Mouse (Mus musculus) layer of hippocampus, adult 8-10 months (tissue): Measurements from ENCODE around the gene Dixdc1. TPM values are rescaled to one million over a fixed set of nuclear protein-coding genes. Genes with fewer than 3 reads are reported as not detected.
A peak's percentile ranks its signal among the peaks of the same experiment; 100 is the strongest.
"Not testable (repeated sequence)": the region's sequence is repeated elsewhere in the genome, so short reads cannot be mapped to it uniquely, and the experiment has no call there.

ENCODE experiments used
- DNase-seq, 2 experiments: peaks; one replicate each; pipeline ENCODE4 v3.0.0; 2022; ENCODE audit warnings: low spot score in 2 of 2
- total RNA-seq, 4 experiments: library from RNA; stranded (reverse); gene quantifications; 2 replicates each; pipeline ENCODE4 v1.2.4; 2022

Gene Dixdc1
- total RNA-seq, 4 experiments from 2014 or later, result 67.3 to 107 (median 93.0) TPM

- DNase-seq, result peak in 1 of 2 experiments; percentile 18
Measured at GRCm38 (mm10) chr9:50658941-50659388, 80.4 kb downstream of the Dixdc1 start.

DNA sequence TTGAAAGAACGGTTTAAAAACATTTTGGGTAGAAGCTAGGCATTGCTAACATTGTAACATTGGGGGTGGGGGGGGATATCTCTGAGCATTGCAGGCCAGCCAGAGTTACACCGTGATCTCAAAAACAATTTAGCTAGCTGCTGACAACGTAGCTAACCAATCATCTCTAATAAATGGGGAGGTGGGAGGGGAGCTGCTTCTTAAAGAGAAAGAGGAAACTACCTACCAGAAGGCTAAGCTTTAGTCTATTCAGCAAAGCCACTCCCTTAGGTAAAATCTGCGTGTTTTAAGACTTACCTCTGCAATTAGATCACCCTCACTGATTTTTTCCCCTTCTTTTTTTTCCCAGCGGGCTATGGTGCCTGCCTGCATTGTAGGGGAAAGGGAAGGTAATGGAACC is 80.9 kb downstream of the Dixdc1 start:
- no peak for DNase-seq

DNA sequence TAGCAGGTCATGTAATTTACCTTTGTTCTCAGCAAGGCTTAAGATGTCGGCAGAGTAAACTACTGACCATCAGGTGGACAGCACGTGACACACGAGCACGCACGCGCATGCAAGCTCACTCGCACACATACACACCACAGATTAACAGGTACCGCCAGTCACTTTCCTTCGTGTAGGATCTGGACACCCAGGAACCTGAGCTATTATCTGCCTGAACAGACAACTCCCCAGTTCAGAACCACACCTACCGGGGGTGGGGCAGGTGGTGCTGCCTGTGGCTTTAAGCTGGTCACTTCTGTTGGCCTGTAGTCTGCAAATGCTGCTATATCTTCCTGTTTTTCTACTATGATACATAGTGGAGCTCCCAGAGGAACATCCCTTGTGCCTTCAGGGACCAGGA is 88.8 kb downstream of the Dixdc1 start:
- no peak for DNase-seq

DNA sequence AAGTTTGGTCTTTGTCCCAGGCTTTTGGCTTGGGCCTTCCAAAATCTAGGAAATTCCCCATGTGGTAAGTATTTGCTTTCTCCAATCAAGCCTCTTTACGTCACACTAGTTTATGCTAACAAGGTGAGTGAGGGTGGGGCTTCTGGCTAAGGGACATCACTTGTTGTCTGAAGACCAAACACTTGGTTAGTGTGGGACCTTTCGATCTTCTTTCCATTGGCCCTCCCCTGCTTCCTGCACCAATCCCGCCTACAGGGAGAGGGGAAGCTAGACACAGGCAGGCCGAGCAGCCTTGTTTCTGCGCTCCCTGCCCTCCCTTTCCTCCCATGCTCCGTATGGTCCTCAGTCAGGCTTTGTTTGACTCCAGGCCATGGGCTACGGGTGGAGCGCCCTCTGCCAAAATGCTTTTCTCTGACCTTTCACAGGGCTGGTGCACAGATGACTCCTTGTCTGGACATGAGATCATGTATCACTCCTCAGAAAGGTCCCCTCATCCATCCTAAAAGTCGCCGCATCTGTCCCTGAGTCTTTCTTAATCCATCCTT is 92.4 kb downstream of the Dixdc1 start:
- no peak for DNase-seq

DNA sequence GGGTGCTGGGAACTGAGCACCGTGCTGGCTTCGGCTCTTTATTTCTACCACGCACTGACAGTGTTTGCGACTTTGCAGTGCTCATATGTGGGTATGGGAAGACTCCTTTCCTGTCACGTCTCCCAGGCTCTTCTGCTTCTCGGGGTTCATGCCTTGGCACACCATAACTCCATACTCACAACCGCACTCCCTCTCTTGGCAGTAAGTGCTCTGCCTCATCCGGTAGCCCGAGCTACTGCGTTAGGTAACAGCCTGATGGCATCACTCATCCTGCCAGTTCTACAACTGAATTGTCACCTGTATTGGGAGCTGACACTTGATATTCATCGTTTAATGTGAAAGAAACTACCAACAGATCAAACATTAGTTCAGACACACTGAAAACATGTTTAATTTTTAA is 105.0 kb downstream of the Dixdc1 start:
- DNase-seq, result no peak

DNA sequence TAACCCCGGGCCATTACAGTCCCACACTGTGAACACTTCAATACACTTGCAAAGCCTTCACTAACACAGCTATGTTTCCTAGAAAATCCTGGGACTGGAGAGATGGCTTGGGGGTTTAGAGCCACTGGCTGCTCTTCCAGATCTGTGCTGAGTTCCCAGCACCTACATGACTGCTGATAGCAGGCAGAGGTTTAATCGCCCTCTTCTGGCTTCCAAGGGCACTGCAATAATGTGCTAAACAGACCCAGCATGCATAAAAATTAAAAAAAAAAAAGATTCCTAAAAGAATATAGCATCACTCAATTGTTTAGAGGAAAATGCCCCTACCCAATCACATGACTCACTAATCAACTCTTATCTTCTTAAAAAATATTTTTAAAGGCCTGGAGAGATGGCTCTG is 106.3 kb downstream of the Dixdc1 start:
- DNase-seq, result no peak

DNA sequence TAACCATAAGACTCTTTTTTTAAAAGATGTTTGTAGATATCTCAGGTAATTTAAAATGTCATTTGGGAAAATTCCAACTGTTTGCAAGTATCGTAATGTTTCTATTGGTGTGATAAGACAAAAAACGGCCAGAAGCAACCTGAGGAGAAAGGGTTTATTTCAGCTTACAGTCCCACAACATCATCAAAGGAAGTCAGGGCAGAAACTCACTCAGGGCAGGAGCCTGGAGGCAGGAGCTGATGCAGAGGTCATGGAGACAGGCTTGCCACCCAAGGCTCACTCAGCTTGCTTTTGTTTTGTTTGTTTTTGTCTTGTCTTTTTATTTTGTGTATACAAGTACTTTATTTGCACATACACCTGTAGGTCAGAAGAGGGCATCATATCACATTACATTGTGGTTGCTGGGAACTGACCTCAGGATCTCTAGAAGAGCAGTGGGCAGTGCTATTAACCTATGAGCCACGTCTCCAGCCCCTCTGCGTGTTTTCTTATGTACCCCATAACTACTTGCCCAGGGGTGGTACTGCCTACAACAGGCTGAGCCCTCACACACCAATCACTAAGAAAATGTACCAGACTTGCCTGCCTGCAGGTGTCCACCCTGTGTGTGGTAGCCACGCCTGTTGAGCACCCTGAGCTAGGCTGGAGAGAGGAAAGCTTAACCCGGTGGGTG is 107.2 kb downstream of the Dixdc1 start:
- no peak for DNase-seq

- not testable (repeated sequence) for DNase-seq
Measured at GRCm38 (mm10) chr9:50630903-50631302, 108.4 kb downstream of the Dixdc1 start.

GRCm38 (mm10) chr9:50617794-50618330 is 121.5 kb downstream of the Dixdc1 start:
- no peak for DNase-seq

DNA sequence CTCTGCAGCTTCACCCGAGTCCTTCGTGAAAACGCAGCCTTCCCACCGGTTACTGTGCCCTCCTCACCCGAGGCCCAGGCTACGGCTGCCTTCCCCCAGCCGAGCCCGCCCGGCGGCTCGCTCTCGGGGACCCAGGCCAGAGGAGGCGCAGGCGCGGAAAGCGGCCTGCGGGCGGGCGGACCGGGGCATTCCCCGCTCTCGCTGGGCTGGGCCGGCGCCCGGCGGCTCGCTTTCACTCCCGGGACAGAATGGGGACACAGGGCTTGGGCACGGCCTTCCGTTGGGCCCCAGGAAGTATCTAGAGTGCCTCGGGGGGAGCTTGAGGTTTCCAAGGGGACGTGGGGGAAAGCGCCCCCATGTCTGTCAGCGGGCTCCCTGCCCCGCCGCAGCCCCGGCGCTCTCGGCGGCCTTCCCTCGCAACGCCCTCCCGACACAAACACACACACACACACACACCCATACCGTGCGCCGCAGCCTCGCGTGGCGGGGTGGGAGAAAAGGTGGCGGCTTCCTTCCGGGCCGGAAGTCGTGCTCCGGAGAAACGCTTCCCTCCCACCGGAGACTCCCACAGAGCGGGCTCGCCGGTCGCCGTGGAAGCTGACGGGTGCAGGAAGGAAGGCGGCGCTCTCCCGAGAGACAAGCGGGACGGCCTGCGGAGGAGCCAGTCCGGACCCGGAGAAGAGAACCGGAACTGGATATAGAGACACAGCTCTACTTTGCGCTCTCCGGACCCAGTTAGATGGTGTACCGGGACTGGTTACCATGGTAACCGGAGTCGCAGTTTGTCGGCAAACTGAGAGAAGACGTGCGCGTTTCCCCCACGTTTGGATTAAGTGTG is 122.3 kb downstream of the Dixdc1 start, which contains the start of the genes Pih1d2 and Nkapd1:
TSS of gene Pih1d2 (plus strand) at position 556 of the 838 bp plus-strand sequence.
TSS of gene Nkapd1 (minus strand) at position 699 of the 838 bp plus-strand sequence.
- peak; percentile 83 to 92 for DNase-seq

GRCm38 (mm10) chr9:50616161-50616560 is 123.2 kb downstream of the Dixdc1 start:
- DNase-seq, result no peak

Other genes with a start within 250 kb of the Dixdc1 start
- under 1 TPM in 2 of 4 experiments, not detected in 2; 0.36 to 0.39 TPM for gene Plet1, start 245.0 kb downstream of the Dixdc1 start, total RNA-seq
- 10 to 100 TPM; 34.3 to 38.0 (median 35.7) TPM for gene Pts, start 210.8 kb downstream of the Dixdc1 start, total RNA-seq
- 10 to 100 TPM; 25.3 to 29.3 (median 27.6) TPM for gene Il18, start 184.7 kb downstream of the Dixdc1 start, total RNA-seq
- gene Bco2, start 184.3 kb downstream of the Dixdc1 start, total RNA-seq, result 1 to 10 TPM; 3.2 to 5.4 (median 4.1) TPM
- gene Tex12, start 178.2 kb downstream of the Dixdc1 start, total RNA-seq, result not detected
- 100 to 1,000 TPM; 108 to 126 (median 114) TPM for gene Sdhd, start 135.7 kb downstream of the Dixdc1 start, total RNA-seq
- 100 to 1,000 TPM; 182 to 219 (median 194) TPM for gene Timm8b, start 135.6 kb downstream of the Dixdc1 start, total RNA-seq
- gene Pih1d2, start 122.2 kb downstream of the Dixdc1 start, total RNA-seq, result 1 to 10 TPM; 2.7 to 6.2 (median 5.7) TPM
- 10 to 100 TPM; 17.0 to 23.7 (median 19.5) TPM for gene Nkapd1, start 122.1 kb downstream of the Dixdc1 start, total RNA-seq
- gene Dlat, start 79.7 kb downstream of the Dixdc1 start, total RNA-seq, result 100 to 1,000 TPM; 117 to 138 (median 125) TPM
- gene 2310030G06Rik, start 7.0 kb upstream of the Dixdc1 start, total RNA-seq, result 1 to 10 TPM in 3 of 4 experiments, under 1 TPM in 1; 0.96 to 2.3 (median 1.8) TPM
- gene Cryab, start 11.8 kb upstream of the Dixdc1 start, total RNA-seq, result 100 to 1,000 TPM; 136 to 196 (median 167) TPM
- gene Hspb2, start 12.8 kb upstream of the Dixdc1 start, total RNA-seq, result 1 to 10 TPM in 2 of 4 experiments, under 1 TPM in 1, not detected in 1; 0.91 to 2.1 (median 1.5) TPM
- gene Fdxacb1, start 28.7 kb upstream of the Dixdc1 start, total RNA-seq, result 10 to 100 TPM in 1 of 4 experiments, 1 to 10 TPM in 3; 5.4 to 10.9 (median 6.7) TPM
- 10 to 100 TPM; 21.2 to 34.8 (median 31.2) TPM for gene Alg9, start 35.5 kb upstream of the Dixdc1 start, total RNA-seq
- gene 1110032A03Rik, start 36.0 kb upstream of the Dixdc1 start, total RNA-seq, result 10 to 100 TPM; 23.3 to 33.3 (median 29.2) TPM
- gene Ppp2r1b, start 105.8 kb upstream of the Dixdc1 start, total RNA-seq, result 10 to 100 TPM; 17.0 to 20.1 (median 19.4) TPM